Mouse (Mus musculus): ENCODE measurements around the gene Dlgap3.
A peak's percentile ranks its signal among the peaks of the same experiment; 100 is the strongest.

GRCm38 (mm10) chr4:127125834-127126463, 43.1 kb upstream of the Dlgap3 start:
- no peak for TF ChIP-seq CTCF (IDR thresholded peaks at IDR 0.05; ENCODE audit: insufficient read depth, low read length)
- peak; percentile 81; the same call in 1 of the 2 replicates for TF ChIP-seq POLR2A (IDR thresholded peaks at IDR 0.05; ENCODE audit: borderline replicate concordance, extremely low read depth, low read depth, low read length)

All from lung, adult 2 months (tissue).